Mouse (Mus musculus) CH12F3 (cell line): Measurements from ENCODE around the gene Nudt15.

ENCODE experiments used
- in situ Hi-C: fragments of 300-500 bp; cut with MboI; formaldehyde crosslinking; loops from 2 replicates; pipeline ENCODE4 v1.14.3; 2020; ENCODE audit warnings: low sequenced_read_pairs

The Nudt15 gene

DNA sequence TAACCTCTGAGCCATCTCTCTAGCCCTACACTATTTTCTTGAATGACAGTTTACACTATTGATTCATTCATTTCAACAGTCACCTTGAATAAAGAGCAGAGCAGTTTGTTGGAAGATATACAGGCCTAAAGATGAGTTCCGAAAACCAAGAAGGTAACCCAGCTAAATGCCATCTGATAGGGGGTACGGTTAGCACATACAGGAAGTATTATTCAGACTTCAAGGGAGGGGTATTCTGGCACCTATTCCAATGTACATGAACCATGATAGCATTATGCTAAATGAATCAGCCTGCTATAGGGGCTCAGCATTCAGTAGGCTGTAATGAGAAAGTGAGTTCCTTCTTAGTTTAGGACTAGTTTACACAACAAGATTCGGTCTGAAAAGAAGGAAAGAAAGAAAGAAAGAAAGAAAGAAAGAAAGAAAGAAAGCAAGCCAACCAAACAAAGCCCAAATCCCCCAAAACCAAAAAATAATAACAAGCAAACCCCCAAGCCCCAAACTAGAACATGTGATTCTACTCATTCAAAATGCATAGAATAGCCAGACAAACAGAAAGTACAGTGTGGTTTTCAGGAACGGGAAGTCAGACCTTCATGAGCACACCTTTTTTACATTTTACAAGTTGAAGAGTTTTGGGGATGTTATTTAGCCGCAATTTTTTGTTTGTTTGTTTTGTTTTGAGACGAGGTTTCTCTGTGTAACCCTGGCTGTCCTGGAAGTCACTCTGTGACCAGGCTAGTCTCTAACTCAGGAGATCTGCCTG, 39.2 kb downstream of the Nudt15 start:
- in situ Hi-C loops: no loop called here

DNA sequence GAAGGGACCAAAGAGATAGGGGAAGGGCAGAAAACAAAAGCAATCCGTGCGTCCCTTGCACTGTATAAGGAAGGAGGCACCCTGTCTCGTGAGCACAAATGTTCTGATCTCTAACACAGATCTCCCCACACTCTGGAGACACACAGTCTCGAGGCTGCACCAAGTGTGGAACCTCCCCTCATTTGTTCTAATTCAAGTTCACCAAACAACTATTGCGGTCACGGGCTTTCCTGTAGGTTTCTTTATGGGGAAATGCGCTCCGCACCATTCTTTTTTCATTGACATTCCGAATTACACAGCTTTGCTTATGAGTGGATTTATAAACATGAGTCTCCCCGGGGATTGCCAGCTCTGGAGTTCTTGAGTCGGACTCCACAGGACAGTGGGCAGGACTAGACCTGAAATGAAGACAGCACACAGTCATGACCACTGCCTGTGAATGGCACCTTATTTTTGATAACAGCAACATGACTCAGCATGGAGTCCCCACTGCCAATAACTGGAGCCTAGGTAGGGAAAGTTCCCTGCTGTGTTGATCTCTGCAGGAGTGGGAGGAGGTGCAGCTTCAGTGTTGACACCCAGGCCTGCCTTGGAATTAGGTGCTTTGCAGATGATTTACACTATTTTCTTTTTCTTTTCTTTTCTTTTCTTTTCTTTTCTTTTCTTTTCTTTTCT, 40.2 kb downstream of the Nudt15 start:
- in situ Hi-C loops: no loop called here

DNA sequence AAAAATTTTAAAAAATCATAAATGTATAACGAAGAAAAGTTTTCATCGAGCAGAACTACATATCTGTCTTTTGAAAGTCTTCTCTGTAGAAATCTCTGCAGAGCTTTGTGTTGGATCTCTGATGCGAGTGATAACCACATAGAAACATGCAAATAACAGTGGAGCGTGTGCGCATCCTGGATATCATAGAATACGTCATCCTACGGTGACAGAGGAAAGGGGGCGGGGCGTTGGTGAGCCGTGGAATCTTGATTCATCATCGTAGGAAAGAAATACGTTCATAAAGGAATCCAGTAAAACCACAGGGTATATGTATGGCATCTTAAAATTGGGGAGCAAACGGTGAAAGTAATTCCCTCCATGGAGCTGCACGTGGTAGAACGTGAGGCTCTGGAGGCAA, 40.8 kb downstream of the Nudt15 start:
- in situ Hi-C loops: no loop called here

DNA sequence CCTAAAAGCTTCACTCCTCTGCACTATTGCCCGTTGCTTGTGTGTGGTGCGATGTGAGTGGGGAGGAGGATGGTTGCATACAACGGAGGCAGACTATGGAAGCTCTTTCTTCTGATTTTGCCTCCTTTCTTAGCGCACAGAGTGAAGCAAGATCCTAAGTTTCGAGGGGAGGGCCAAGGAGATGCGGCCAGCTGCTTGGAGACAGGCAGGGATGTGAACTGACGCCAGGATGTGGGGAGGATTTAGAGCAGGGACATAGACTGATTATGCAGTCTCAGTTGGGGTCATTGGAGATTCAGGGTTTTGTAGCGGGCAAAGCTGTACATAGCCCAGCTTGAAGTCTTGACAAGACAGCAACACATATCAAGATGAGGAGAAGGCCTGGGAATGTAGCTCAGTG, 41.8 kb downstream of the Nudt15 start:
- in situ Hi-C loops: no loop called here

DNA sequence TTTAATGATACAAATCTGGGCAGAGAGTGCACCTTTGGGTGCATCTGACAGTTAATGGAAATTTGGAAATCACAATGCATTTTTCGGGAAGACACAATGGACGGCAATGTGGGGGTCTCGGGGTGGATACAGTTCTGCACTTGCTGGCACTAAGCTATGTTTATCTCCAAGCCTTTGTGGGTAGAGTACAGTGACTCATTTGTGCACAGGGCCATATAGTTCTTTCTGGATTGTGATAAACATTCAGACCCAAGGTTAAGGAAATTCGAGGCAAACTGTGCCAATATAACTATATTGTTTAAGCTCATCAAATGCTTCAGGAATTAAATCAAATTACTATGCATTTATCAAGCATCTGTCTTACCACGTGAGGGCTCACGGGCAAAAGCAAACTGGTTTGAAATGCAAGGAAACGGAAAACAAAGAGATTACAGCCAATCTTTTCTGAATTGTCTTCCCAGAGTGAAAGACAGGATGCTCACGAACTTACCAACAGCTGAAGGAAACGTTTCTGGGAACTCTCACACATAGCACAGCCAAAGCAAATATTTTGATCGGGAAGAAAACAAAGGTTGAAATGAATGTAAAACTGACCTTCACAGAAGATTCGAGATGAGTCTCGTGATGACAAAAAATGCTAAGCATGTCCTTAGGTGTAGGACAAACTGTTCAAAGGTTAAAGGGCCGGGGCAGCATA, 44.7 kb downstream of the Nudt15 start:
- in situ Hi-C loops: no loop called here

DNA sequence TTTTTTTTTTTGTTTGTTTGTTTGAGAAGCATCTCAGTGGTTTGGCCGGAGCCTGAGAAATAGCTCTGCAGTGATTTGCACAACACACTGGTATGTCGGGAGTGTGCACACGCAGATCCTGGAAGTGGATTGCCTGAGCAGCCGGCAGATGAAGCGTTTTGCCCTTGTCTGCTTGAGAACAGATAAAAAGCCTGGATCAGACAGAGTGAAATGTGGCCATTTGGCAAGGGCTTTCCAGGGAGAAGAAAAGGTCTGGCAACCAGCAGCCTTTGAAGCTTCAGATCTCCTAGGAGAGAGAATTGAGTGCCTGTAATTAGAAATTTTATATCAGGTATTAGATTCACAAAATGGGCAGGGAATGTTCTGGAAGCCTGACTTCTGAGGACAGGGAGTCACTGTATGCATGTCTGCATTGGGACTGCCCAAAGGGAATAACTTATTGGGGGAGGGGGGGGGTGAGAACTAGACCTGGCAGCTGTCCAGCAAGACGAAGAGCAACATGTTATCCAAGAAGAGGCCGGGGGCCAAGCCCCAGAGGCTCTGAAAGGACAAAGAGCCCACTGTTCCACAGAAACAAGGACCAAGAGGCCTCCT, 45.4 kb downstream of the Nudt15 start:
- in situ Hi-C loops: no loop called here

DNA sequence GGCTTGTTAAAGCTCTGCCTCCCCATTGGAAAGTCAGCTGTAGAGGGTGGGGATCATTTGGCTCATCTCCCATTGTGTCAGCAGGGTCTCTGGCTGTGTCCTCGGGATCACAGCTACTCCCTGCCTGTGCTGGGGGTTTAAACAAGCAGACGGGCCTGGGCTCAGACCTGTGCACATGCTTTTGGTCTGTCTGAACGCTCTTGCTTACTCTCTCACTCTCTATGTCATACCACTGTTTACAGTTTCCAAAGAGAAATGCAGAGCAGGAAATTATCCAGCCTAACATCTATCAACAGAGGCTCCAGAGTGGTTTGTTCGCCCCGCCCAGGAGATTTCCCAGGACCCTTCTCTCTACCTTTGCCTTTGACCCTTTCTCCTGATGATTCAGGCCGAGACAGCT, 46.3 kb downstream of the Nudt15 start:
- in situ Hi-C loops: no loop called here

DNA sequence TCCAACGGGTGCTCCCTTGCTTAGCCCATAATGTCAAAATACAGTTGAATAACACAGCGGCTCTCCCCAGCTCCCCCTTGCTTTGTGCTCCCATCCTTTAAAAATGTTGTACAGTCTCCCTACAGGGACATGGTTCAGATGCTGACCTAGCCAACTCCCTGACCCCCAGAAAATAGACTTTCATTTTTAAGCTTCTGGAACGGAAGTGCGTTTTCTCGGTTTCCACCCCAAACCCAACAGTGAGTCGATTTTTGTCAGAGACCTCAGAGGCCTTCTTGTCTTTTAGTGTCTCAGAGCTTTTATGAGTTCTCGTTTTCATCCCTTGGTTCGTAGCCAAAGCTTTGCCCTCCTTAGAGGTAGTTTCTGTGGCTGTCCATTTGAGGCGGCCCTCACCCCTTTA, 46.8 kb downstream of the Nudt15 start:
- in situ Hi-C loops: no loop called here

DNA sequence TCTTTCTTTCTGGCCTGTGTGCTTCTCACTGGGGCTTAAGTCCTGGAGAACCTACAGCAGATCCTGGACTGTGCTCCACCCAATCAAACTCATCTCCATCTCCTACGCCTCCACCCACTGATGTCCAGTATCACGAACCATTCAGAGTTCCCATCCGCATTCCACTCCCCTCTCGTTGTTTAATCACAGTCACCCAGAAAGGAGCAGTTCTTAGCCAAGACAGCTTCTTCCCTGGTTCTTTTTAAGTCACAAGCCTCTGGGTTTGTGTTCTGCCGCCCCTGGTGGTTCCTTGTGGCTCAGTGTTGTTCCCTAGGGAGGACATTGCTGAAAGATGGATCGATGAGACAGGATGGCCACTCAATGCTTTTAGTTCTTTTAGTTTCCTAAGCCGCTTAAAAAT, 52.3 kb downstream of the Nudt15 start:
- in situ Hi-C loops: loop anchor here (25.0 kb wide), 1 partner anchor 383 kb away; the partner anchor contains the start of gene Rcbtb2

DNA sequence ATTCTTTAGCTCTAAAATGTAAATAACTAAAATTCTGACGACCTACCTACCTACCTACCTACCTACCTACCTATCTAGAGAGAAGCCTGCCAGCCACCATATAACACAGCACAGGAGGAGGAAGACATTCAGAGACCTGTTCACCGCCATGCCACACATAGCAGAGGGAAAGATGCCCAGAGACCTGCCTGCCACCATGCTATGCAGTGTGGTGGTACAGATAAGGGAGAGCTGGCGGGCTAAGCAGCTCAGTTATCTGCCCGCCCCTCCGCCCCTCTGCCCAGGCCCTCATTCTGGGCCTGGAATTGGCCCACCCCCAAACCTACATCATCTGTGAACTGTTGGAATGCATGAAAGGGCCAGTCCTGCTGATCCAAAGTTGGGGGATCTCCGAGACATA, 53.9 kb downstream of the Nudt15 start:
- in situ Hi-C loops: loop anchor here (25.0 kb wide), 1 partner anchor 382 kb away; the partner anchor contains the start of gene Rcbtb2

DNA sequence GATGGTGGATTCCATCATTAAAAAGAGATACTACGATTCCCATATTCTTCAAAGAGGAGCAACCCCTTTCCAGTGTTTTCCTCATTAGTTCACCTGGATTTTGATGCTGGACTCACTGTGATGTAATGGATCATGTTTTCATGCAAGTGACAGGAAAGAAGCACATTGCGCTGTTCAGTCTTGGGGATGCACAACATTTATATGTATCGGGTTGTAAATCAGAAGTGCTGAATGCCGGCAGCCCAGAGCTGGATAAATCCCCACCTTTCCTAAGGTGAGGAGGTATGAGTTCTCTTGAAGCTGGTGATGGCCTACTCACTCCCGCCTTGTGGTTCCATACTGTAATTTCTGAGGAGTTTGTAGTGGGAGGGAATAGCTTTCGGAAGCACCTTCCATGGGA, 54.7 kb downstream of the Nudt15 start:
- in situ Hi-C loops: loop anchor here (25.0 kb wide), 1 partner anchor 381 kb away; the partner anchor contains the start of gene Rcbtb2

DNA sequence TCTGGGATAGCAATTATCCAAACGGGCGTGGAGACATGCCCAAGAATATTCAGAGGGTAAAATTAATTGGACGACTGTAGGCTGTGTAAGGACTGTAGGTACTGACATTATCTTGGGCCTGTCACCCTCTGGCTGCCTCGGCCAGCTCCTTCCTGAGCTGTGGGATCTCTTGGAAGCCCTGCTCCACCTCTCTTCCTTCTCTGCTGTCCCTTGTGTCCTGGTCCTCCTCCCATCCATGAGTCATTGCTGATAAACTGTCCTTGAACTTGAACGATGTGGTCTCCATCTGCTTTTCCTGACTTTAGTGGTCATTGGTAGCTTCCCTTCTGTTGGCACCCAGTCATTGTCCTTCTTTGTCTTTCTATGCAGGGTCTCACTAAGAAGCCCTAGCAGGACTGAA, 61.4 kb downstream of the Nudt15 start:
- in situ Hi-C loops: loop anchor here (25.0 kb wide), 1 partner anchor 374 kb away; the partner anchor contains the start of gene Rcbtb2

DNA sequence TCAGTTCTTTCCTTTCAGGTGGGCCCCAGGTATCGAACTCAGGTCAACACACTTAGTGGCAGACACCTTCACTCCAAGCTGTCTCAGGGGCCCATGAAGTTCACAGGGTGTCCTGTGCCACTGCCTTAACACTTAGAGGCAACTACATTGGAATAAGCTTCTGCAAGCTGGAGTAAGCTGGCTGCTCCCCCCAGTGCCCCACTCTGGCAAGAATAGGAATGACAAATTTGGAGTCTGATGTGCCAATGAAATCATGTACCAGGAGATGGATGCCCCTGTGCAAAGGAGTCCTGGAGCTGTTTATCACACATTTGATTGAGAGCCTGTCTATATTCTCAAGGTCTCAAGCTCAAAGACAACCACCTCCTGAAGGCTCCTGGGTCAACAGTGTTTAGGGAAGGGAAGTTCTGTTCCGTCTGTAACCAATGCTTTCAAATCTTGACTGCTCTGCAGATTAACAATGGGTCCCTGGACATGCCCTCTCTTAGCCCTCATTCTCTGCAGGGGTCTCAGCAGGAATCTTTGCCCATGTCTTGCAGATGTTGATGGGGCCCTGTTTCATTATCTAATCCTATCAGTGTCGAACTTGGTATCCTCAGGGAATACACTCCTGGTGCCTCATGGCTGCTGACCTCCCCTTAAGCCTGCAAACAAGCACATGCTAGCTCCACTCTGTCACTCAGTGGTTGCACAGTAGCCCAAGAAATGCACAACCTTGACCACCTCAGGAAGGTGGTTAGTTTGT, 63.5 kb downstream of the Nudt15 start:
- in situ Hi-C loops: loop anchor here (25.0 kb wide), 1 partner anchor 372 kb away; the partner anchor contains the start of gene Rcbtb2

DNA sequence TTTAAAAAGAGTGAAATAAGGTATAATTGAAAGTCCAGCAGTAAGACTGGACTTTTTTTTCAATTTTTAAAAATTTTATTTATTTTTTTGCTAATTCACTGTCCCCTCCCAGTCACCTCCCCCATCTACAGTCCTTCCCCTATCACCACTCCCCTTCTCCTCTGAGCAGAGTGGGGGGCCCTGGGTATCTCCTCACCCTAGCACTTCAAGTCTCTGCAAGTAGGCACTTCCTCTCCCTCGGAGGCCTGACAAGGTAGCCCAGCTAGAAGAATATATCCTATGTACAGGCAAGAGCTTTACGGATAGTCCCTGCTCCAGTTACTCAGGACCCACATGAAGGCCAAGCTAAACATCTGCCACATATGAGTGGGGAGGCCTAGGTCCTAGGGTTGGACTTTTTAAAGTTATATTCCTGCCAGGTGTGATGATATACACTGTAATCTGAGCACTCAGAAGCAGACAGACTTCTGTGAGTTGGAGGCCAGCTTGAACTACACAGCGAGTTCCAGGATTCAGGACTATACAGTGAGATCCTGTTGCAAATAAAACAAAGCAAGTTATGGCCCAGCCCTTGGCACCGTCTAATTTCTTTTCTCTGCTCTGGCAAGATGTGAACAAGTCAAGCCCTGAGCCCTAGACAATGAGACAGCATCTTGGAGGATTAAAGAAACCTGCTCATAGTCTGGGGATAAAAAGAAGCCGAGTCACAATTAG, 64.4 kb downstream of the Nudt15 start:
- in situ Hi-C loops: loop anchor here (25.0 kb wide), 1 partner anchor 371 kb away; the partner anchor contains the start of gene Rcbtb2

DNA sequence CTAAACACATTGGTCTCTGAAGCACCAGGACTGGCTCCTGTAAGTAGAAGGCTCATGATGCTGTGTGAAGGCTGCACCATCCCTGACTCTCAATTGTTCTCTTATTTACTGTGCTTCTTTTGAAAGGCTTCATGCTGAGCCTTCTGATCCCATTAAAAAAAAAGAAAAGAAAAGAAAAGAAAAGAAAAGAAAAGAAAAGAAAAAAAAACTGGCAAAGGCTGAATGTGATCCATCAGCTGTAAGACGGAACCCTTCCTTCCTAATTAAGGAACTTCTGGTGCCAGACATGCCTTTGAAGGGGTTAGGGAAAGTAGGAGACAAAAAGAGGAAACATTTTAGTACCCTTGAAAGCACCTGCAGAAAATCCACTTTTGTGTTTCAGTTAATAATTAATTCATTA, 68.3 kb downstream of the Nudt15 start:
- in situ Hi-C loops: loop anchor here (25.0 kb wide), 1 partner anchor 367 kb away; the partner anchor contains the start of gene Rcbtb2

DNA sequence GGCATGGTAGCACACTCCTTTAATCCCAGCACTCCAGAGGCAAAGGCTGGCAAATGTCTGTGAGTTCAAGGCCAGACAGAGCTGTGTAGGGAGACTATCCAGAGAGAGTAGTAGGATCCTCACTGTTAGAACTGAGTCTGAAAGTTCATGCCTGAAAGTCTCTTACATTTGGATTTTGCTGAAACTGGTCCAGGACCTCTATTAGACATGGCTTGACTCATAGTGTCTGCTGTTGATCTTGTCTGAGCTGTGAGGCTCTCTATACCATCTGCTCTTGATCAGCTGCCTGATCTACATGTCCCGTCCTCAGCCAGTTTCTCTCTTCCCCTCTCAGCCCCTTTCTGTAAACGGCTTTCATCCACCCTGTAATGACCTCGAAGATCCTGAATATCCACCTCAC, 69.7 kb downstream of the Nudt15 start:
- in situ Hi-C loops: loop anchor here (25.0 kb wide), 1 partner anchor 366 kb away; the partner anchor contains the start of gene Rcbtb2

DNA sequence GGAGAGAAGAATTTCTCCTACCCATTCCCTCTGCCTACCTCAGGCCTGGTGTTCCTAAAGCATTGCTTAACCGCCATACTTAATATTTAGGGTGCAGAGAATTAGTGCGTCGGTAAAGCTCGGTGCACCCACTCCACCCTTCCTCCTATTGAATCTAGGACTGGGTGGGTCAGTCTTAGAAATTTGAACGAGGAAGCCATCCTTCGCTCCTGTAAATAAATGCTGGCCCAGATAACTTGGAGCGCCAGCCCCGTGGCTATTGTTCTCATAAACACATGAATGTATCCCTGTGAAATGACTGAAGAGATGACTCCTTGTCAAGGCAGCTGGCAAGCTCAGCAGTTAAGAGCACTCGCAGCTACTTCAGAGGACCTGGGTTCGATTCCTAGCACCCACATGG, 71.0 kb downstream of the Nudt15 start:
- in situ Hi-C loops: loop anchor here (25.0 kb wide), 1 partner anchor 365 kb away; the partner anchor contains the start of gene Rcbtb2

DNA sequence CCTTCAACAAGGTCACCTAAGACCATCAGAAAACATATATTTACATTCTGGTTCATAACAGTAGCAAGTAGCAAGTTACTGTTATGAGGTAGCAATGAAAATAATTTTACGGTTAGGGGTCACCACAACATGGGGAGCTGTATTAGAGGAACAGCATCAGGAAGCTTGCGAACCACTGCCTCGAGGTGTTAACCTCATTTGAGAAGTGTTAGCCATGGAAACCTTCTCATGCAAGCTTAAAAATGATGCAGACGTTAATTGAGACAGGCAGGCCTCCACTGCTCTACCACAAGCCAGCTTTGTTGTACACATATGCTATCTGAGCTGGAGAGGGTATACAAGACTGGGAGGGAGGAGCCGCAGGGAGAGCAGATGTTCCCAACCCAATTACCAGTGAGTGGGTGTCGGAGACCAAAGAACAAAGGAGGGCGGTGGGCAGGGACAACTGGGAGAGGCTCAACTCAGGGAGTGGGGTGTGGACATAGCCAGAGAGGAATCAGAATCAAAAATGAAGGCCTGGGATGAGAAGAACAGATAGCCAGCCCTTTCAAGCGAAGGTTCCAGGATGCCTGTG, 71.6 kb downstream of the Nudt15 start:
- in situ Hi-C loops: loop anchor here (25.0 kb wide), 1 partner anchor 364 kb away; the partner anchor contains the start of gene Rcbtb2

DNA sequence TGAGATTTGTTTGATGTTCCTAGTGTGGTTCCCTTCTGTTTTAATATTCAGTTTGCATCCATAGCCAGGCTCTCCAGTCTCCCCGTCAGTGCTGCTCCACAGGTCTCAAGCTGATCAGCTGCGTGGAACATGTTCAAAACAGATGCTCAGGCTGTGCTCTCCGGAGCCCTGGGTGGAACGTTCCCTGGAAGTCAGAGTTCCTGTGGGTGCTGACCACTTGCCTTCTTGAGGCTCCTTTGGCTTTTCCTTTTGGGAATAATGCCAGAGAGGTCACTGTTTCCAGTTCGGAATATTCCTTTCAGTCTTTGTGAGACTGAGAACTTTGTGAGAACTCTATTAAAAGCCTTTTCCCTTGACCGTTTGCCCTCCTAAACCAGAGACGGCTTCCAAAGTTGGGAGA, 72.5 kb downstream of the Nudt15 start:
- in situ Hi-C loops: loop anchor here (25.0 kb wide), 1 partner anchor 363 kb away; the partner anchor contains the start of gene Rcbtb2
